Mouse (Mus musculus): ENCODE measurements around the gene Gtf2i.

Gtf2i gene

DNA sequence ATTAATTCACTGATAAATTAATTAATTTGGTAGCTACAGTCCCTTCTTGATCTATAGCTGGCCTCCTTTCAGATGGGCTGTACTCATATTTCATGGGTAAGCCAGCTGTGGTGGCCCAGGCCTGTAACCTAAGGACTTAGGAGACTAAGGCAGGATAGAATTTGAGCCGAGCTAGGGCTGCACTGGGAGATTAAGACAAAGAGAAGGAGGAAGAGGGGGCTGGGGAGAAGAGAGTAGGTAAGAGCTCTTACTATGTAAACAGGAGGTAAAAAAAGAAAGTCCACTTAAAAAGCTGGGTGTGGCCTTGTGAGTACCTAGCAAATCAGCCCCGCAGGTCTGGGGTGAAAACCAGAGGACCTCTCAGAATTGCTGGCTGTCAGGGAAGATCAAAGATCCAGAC is 9.3 kb upstream of the Gtf2i start:
- in situ Hi-C loops (cut with MboI; ENCODE audit: low sequenced_read_pairs), result no loop called here

DNA sequence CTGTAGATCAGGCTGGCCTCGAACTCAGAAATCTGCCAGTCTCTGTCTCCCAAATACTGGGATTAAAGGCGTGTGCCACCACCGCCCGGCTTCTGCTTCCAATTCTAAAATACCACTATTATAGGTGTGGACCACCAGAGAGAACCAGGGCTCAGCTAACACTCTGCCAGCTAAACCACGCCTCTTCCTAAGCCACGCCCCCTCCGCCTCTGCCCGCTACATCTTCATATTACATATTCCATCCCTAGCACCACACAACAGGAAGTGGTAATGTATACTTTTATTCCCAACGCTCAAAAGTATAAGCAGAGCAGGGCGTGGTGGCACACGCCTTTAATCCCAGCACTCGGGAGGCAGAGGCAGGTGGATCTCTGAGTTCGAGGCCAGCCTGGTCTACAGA is 8.8 kb upstream of the Gtf2i start:
- in situ Hi-C loops (cut with MboI; ENCODE audit: low sequenced_read_pairs), result no loop called here

DNA sequence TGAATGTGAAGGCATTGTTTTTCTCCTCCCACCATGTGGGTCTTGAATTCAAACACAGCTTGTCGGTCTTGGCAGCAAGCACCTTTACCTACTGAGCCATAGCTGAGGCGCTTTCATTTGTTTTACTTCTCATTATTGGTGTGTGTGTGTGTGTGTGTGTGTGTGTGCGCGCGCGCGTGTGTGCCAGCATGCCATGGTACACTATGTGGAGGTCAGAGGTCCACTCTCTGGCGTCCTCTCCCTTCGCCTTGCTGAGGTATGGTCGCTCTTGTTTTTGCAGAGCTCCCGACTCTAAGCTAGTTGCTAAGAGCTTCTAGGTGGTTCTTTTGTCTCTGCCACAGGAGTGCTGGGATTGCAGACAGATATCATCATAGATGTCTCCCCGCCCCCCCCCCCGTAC is 7.8 kb upstream of the Gtf2i start:
- in situ Hi-C loops (cut with MboI; ENCODE audit: low sequenced_read_pairs), result no loop called here

DNA sequence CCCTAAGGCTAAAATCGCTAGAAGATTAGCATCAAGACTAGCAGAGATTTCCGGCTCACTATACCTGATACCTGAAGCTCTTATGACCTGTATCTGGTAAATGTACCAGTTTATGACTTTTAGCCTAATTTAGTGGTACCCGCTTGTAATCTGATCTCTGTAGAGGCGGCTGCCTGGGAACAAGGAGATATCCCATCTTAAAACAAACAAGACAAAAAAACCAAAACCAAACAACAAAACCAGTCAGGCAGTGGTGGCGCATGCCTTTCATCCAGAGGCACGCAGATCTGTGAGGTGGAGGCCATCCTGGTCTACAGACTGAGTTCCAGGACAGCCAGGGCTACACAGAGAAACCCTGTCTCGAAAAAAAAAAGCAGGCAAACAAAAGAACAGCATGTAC is 7.1 kb upstream of the Gtf2i start:
- in situ Hi-C loops (cut with MboI; ENCODE audit: low sequenced_read_pairs), result no loop called here

DNA sequence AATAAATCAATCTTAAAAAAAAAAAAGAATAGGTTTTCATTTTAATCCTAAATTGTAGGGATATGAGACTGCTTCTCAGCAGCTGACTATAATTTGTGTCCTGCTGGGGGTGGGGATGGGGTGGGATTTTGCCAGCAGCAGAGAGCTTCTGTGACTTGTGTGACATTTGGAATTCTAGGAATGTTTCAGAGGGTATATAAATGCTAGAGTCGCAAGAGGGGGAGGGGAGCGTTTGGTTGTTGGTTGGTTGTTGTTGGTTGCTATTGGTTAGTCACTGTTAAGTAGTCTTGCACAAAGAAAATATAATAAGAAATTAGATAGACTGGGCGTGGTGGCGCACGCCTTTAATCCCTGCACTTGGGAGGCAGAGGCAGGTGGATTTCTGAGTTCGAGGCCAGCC is 4.3 kb upstream of the Gtf2i start:
- in situ Hi-C loops (cut with MboI; ENCODE audit: low sequenced_read_pairs), result no loop called here

DNA sequence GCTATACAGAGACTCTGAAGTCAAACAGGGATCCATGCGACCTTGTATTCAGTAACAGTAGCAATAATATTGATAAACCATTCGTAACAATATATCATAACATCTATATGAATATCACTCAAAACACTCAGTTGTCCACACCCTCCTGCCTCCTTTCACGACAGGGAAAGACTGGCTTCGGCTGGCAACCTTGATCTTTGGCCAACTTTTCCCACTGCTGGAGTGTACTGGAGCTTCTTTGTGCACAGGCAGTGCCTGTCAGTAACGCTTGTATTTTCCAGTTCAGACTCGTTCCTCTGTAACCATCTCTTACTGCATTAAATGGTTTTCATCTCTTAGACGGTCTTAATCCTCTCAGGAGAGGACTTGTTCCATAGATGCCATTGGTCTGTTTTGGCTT is 2.2 kb upstream of the Gtf2i start:
- in situ Hi-C loops (cut with MboI; ENCODE audit: low sequenced_read_pairs), result no loop called here

DNA sequence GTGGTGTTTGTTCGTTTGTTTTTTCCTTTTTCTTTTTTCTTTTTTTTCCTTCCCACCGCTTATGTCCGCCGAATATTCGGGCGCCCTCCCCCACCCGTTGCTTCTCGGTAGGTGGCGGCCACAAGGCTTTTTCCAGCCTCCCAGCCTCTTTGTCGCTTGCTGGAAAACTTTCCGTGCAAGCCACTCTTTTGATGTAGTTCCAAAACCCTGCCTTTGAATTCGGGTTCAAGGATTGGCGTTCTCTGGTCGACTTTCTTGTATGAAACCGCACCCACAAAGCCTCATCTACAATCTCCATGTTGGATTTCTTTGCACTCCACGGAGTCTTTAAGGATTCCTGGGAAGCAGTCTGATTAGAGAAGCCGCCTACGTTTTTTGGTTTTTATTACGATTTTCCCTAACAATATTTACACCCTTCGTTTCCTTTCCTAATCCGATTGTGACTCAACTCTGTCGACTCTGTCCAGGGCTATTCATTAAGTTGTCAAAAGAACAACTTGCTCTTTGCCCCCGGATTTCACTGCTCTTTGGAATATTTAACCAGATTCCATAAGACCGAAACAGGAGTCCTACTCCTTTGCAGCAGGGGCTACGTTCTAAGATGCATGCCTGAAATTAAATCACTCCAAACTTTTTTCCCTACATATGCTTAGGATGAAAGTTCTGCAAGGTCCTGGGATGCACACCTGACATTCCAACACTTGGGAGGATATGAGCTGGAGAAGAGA is 1.2 kb upstream of the Gtf2i start:
- in situ Hi-C loops (cut with MboI; ENCODE audit: low sequenced_read_pairs), result no loop called here

DNA sequence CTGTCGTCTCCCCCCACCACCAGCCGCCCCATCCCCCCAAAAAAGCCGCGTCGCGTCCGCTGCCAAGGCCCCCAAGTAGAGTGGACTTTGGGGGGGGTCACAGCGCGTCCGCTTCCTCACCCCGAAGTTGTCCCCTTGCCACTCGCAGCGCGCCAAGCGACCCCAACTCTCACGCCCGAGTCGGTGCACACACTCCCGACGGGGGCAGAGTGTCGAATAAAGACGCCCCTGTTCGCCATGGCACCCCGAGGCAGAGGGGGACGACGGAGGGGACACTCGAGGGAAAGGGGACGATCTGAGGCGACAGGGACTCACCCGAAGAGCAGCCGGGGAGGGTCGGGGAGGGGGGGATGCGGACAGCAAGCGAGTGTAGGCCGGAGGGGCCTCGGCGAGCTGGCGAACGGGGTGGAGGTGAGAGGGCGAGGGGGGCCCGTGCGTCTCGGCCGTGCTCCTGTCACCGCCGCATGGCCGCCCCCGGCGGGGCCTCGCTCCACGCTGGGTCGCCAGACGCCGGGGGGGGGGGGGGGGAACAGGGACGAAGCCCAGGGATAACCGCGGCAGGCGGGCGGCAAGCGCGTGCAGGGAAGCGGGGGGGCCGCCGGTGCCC is 389 bp downstream of the Gtf2i start:
- in situ Hi-C loops (cut with MboI; ENCODE audit: low sequenced_read_pairs), result no loop called here

DNA sequence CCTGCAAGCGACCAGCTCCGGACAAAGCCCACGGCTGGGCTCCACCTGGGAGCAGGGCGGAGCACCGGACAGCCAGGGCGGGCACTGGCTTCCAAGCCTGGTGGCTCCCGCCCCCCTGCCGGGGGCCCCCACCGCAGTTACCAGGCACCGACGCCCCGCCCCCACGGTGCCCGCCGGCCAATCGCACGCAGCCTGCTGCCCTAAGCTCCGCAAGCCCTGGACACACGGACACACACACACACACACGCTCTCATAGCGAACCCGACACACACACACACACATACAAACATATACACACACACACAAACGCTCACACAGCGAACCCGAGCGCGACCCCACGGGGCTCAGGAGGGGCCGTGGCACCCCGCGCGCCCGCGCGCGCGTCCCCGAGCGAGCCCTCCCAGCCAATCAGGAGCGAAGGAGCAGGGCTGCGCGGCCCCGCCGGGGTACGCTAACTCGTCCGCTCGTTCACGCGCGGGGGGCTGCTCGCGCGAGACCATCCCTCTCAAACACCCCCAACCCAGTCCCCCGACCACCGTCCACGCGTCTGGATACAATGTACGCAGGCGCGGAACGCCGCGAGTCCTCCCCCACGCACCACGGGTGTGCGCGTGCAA is 1.0 kb downstream of the Gtf2i start:
- in situ Hi-C loops (cut with MboI; ENCODE audit: low sequenced_read_pairs), result no loop called here

DNA sequence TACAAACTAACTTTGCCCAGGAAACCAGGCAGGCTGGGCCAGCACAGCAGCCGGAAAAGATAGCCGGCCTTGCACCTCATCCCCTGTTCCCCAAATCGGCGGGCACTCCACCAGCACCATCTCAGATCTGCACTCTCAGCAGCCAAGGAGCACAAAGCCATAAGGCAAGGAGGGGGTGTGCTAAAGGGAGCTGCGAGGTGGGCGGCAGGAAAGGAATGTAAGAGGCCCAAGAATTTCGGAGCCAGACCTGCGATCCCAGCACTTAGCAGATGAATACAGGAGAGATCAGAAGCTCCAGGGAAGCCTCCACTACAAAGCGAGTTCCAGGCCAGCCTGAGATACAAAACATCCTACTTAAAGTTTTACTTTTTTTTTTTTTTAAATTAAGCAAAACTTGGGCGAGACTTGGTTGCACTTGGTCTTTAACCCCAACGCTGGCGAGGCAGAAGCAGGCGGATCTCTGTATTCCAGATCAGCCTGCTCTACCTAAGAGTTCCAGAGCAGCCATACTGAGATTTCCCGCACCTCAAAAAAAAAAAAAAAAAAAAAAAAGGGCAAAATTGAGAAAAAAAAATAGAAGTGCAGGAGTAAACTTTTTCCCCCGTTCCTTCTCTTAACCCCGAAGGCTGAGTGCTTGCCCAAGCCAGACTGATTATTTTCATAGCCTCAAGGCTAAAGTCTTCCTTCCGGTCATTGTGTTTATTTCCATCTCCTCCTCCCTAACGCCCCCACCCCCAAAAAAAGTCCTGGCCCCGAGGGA is 1.7 kb downstream of the Gtf2i start:
- in situ Hi-C loops (cut with MboI; ENCODE audit: low sequenced_read_pairs), result no loop called here

DNA sequence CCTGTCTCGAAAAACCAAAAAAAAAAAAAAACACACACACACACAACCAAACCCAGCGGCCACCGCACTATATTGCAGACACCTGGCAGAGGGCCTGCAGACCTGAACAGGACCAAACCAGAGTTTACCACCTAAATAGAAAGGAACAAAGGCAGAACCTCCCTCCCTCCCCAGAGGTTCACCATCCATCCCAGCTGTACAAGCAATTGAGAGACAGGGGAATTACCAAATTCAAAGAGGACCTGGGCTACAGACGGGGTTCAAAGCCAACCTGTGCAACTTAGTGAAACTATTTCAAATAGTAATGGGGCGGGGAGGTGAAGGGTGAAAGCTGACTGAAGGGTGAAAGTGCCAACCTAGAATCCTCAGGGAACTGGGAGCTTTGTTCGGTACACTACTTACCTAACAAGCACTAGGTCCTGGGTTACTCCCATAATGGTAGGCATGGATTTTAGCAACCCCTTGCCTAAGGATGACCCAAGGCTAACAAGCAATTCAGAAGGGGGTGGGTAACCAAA is 2.6 kb downstream of the Gtf2i start:
- in situ Hi-C loops (cut with MboI; ENCODE audit: low sequenced_read_pairs), result no loop called here

DNA sequence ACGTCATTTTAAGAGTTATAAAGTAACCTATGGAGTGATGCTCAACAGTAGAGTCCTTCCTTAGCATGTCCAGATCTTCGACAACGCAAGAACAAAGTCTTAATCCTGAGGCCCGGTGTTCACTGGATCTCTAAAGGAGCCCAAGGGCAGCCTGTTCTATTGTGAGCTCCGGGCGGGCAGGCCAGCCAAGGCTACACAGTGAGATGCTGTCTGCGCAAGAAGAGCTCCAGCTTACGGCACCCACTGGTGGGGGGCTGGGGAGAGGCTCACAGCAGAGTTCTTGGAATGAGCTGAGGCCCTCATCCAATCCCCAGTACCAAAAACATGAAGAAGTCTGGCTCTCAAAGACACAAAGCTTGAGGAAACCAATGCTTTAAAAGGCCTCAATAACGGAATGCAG is 4.4 kb downstream of the Gtf2i start:
- in situ Hi-C loops (cut with MboI; ENCODE audit: low sequenced_read_pairs), result no loop called here

DNA sequence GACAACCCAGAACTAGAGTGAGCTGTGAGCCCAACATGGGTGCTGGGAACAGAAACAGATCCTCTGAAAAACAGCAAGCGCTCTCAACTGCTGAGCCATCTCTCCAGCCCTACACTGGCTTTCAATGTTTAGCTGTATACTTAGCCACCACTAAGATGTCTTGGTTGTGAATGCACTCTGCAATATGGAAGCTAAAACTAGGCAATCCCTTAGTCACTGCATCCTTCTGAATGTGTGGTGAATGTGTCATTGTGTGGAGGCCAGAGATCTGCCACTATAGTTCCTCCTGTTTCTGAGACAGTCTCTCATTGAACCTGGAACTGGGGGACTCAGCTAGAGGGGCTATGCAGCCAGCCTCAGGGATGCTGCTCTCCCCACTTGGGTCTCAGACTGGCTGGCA is 5.2 kb downstream of the Gtf2i start:
- in situ Hi-C loops (cut with MboI; ENCODE audit: low sequenced_read_pairs), result no loop called here

DNA sequence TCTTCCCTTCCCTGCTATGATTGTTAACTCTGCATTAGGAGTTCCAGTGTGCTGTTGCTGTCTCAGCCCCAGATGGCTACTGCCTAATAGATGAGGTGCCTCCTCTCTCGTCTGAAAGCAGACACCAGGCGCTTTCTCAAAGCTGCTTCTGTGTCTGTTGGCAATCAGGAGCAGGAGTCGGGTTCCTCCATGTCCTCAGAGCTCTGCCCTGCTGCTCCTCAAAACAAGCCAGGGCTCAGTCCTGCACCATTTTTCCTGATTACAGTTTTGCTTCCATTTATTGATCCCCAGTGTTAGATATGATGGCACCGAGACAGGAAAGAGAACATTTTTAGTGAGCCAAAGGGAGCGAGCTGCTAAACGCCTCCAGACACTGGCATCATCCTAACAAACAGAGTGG is 9.9 kb downstream of the Gtf2i start:
- in situ Hi-C loops (cut with MboI; ENCODE audit: low sequenced_read_pairs), result no loop called here

DNA sequence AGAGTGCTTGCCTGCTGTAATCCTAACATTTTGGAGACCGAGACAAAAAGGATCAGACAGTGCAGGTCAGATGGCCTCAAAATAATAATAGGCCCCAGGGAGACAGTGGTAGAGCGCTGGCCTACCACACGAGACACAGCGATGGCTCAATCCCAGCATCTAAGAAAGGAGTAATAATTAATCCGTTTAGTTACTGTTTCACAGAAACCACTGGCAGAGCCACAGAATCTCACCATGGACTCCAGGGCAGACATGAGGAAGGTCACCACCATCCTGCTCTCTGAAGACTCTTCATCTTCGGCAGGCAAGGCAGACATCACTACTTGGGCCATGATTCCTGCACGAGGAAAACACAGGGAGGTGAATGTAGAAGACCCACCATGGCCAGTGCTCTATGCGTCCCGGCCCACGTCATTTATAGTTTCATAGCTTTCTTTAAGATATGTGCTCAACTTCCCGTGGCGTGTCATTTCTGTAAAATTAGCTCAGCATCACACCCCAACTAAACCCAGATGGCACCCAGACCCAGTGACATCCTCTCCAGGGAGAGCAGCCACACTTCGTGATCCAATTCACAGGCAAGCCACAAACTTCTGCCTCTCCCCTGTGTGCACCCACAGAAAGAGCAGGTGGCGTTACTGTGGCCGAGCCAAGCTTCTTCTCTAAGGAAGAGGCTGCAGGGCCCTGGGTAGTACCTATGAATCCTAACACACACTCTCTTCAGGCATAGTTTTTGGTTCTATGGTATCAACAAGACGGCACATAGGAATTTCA is 19.1 kb downstream of the Gtf2i start:
- in situ Hi-C loops (cut with MboI; ENCODE audit: low sequenced_read_pairs), result no loop called here

DNA sequence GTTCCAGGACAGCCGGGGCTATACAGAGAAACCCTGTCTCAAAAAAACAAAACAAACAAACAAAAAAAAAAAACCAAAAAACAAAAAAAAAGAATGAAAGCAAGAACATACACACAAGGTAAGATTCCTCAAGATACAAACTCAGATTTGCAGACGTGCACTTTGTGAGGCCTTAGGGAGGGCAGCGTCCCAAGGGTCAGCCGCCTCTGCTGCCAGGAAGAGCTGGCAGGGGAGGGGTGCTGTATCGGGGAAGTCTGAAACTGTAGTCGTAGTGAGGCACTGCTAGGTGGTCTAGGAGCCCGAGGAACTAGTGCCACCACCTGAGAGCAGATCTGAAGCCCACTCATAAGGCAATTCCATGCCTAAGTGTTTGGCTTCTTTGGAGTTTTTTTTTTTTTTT is 20.0 kb downstream of the Gtf2i start:
- in situ Hi-C loops (cut with MboI; ENCODE audit: low sequenced_read_pairs), result no loop called here

DNA sequence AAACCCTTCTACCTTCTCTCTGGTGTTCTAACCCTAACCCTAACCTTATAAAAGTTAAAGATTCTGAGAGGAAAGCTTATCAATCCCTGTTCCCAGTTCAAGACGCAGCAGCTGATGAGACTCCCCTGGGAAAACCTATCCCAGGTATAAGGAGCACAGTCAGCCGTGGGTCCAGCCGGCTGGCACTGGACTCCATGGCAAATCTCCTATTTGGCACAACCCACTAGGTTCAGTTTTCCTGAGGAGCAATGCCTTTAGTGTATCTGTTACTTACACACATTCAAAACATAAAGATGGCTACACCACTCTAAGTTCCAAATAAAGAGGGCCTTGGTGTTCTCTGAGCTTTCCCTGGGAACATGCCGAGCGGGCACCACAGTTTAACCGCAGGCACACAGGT is 23.5 kb downstream of the Gtf2i start:
- in situ Hi-C loops (cut with MboI; ENCODE audit: low sequenced_read_pairs), result no loop called here

DNA sequence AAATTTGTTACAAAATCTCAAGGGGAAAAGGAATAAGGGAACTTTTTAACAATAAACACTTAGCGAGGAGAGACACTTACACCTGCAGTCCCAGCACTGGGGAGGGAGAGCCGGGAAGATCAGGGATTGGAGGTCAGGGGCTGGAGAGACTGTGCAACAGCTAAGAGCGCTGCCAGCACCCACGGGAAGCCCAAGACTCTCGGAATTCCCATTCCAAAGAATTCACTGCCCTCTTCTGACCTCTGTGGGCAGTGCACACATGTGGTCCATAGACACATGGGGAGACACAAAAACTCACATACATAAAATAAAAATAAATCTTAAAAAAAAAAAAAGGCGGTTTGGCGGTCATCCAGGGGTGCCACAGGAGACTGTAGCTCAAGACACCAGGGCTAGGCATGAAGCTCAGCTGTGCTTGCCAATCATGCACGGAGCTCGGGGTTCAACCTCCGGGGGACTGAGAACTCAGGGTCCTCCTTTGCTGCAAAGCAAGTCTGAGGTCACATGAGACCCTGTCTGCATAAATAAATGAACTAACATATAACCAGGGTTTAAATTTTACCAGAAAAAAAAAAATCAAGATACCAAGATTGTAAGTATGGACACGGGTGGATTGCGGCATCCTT is 24.5 kb downstream of the Gtf2i start:
- in situ Hi-C loops (cut with MboI; ENCODE audit: low sequenced_read_pairs), result no loop called here

DNA sequence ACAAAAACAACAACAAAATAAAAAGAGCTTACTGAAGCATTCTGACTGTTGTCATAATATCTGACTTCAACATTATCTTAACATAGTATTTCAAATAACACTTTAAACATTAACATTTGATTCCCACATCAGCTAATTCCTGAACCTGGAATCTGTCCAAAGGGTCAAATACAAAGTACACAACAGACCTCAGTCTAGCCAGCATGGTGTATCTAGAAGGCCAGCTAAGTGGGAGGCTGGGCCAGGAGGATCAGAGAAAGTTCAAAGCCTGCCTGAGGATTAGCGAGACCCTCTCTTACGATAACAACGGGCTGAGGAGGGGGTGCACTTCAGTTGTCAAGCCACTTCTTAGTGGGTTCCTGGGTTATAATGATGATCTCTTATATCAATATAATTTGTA is 26.5 kb downstream of the Gtf2i start:
- in situ Hi-C loops (cut with MboI; ENCODE audit: low sequenced_read_pairs), result no loop called here

DNA sequence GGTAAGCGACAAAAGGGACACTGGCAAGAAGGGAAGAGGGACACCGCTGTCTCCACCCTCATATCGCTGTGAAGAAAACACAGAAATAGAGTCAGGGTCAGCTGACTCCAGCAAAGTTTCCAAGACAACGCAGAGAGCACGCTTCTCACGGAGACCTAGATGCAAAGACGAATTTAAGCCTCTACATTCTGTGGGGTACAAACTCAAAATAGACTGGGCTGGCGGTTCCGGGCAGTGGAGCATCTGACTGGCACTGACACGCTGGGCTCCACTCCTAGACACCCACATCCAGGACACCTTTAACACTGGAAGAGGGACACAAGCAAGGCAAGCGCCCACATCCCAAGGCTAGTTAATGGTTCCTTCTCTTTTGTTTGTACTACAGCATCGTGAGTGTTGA is 29.6 kb downstream of the Gtf2i start:
- in situ Hi-C loops (cut with MboI; ENCODE audit: low sequenced_read_pairs), result no loop called here

Data from CH12F3 (cell line).